Mouse (Mus musculus): Measurements from ENCODE around the gene Alpl.

Gene Alpl

DNA sequence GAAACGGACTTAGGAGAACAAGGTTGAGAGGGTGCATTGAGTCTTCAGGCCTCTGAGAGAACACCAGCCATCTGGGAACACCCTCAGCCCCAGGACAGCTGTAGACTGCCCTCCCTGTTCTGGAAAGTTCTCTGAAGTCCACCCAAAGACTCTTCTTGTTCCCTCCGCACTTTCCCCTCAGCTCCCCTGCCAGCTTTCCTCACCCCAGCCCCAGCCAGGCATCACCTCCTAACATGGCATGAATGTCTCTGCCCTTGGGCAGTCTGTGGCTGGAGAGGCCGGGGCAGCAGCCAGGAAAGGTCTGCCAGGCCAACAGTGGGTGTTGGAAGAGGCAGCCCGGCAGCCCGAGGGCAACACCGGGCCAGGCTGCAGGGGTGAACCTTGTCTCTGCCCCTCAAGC, 27.4 kb downstream of the Alpl start:
- DNase-seq: no peak

DNA sequence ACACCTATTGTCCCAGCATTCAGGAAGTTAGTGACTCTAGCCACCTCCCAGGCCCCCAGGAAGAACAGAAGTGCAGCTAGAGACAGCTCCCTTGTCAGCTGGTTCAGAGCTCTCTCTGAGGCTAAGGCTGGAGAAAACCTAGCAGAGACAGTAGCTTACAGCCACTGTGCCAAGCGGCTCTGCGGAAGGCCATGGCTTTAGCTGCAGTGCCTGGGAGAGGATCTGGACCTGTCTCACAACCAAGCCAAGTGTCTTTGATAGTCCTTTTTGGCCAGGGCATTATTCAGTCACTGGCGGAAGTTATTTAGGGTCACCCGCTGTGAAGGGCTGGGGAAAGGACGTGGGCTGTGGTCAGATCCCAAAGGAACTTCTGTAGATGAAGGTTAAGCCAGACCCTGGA, 27.8 kb downstream of the Alpl start:
- DNase-seq: no peak

DNA sequence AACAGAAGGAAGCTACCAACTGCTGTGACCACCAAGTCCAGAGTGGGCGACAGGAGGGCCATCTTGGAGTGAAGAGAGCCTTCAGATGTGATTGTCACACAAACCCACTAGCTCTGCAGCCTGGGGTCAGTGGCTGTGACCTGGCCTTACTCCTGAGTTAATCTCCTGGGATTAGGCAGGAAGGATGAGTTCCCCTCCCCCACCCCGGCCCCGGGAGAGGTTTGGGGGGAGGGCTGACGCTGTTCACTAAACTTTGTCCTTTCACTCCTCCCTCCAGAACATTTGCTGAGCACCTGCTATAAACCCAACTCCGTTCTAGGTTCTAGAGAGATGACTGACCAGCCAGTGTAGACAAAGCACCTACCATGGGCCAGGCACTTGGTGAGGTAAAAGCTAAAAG, 29.8 kb downstream of the Alpl start:
- peak; percentile 45 for DNase-seq

DNA sequence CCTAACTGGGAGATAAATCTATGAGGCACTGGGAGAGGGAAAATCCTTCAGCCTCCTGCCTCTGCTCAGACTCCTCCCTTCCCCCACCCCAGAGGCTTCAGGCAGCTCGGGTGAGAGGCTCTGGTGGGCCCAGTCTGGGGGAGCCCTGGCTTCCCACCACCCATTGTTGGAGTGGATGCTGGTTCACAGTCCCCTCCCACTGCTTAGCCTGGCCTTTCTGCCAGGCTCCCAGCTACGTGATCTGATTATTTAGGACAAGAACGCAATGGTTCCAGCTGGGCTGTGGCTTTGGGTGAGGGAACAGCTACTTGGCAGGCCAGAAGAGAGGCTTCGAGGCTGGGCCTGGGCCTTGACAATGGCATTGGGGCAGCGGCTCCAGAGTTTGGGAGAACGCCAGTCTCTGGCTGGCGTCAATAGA, 30.6 kb downstream of the Alpl start:
- no peak for DNase-seq

DNA sequence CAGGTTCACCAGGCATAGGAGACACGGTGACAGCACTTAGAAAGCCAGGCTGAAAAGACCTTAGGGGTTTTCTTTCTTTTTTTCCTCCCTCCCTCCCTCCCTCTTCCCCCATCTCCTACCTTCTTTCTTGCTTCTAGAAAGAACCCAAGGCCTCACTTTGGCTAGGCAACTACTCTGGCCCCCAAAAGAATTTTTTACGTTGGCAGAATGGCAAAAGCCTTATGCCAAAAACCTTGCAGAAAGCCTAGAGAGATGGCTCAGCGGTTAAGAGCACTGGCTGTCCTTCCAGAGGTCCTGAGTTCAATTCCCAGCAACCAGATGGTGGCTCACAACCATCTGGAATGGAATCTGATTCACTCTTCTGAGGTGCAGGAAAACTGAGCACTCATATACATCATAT, 31.6 kb downstream of the Alpl start:
- DNase-seq: no peak

DNA sequence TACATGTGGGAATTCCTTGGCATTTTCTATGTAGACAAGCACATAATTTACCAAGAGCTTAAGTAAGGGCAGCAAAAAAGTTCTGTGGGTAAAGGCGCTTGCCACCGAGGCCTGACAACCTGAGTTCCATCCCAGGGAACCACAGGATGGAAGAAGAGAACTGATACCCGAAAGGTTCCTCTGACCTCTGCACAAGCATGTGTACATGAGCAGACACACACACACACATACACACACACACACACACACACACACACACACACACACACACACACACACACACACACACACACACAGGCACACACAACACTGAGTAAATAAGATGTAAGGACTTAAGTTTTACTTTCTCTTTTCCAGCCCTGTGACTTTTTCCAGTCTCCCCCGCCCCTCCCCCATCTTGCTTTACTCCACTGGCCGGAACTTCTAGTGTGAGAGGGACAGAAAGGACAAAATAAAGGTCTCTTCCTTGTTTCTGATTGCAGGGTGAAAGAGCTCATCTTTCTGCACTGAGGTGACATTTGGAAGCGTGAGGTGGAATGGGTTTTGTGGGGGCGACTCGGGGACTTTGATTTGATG, 32.2 kb downstream of the Alpl start:
- DNase-seq: peak; percentile 82

DNA sequence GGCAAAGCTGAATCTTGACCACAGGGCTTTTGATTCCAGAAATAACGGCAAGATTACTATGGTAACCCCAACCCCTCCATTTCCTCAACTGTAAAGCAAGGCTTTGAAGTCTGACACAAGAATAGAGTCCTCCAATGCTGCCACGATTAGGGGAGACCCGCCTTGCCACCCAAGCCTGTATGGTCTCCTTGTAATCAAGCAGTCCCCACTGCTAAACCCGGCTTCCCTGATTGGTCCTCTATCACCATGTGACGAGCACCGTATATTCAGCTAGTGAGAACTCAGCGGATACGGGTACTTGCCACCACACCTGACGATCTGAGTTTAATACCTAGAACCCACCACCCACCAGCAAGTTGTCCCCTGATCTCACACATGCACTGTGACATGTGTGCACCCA, 33.3 kb downstream of the Alpl start:
- DNase-seq: no peak

DNA sequence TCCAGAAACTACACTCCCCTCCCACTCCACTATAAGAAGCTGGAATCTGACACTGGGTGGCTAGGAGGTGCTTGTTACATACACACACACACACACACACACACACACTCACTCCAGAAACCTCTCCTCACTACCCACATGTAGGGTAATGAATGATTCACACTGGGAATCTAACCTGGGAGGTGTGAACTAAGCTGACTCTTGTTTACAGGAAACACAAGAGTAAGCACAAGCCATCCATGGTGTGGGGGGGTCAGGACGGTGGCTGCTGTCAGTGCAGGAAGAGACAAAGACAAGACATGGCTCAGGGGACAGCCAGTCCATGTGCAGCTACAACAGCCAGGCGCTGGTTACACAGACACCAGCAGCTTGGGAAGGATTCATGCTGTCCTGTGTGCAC, 41.7 kb downstream of the Alpl start:
- DNase-seq: peak; percentile 62

DNA sequence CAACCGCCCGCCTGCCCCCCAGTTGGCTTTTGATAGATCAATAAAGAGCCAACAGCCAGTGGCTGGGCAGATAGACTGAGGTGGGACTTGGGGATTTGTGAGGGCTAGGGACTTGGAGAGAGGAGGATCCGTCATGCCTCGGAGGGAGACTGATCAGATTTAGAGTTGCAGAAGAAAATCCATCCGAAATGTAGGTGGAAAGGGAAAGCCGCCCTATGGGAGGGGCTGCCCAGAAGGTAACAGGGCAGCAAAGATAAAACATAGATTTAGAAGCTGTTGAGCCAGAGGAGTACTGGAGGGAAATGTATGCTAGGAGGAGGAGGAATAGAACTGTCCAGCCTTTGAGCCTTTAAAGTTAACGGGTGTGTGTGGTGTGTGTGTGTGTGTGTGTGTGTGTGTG, 43.0 kb downstream of the Alpl start:
- DNase-seq: no peak

DNA sequence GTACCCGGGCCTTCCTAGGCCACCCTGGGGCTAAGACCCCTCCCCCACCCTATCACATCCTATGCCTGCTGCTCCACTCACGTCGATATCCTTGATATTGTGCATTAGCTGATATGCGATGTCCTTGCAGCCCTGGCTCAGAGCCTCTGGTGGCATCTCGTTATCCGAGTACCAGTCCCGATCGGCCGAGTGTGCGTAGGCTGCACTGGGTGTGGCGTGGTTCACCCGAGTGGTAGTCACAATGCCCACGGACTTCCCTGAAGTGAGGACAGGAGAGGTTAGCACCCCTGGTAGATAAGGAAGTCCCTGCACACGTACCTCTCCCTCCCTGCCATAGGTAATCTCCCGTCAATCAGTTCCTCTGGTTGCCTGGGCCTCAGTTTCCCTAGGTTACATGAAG, 43.7 kb downstream of the Alpl start:
- no peak for DNase-seq

DNA sequence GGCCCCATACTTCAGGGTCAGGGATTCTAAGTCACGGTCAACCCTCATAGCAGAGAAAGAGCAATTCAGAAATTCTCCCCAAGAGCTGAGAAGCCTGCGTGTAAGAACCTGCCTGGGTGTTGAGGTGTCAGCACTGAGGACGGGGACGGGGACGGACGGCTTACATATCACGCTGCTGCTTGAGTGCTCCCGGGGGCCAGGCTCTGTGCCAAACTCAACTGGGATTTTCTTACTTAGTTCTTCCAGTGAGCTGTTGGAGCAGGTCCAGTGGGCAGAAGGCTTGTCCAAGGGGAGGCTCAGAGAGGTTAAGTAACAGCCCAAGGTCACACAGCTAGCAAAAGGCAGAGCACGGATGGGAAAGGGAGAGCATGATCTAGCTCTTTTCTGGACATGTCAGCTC, 44.5 kb downstream of the Alpl start:
- DNase-seq: peak; percentile 85

DNA sequence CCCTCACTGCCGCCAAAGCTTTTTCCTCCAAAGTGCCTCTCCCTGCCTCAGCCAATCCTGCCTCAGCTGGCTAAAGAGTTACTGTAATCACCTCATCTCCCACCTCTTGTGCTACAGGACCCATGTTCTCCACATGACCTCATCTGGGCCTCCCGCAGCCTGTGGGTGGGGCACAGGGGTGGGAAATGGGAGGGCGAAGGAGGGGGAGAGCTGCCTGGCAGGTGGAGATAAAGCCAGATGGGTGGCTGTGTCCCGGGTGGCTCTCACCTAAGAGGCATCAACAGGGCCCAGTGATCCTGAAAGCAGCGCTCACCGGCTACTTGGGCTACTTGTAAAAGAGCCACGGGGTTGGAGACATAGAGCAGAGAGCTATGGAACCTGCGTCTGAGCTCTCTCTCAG, 44.9 kb downstream of the Alpl start:
- no peak for DNase-seq

DNA sequence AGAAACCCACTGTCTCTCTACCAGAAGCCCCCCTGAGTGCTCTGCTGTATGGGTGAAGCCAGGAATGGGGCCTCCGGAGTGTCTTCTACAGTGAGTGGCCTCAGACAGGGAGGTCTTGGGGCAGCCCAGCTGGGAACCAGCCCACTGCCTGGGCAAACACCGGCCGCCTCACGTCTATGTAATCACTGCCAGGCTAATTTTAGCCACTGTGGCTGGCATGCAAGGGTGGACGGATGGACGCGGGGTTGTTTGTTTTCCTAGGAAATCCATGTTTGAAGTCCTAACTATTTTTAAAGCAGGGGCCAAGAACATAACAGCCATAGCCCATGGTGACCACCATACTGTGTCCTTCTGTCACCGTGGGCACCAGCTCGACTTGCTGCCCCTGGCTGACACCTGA, 46.1 kb downstream of the Alpl start:
- DNase-seq: no peak

DNA sequence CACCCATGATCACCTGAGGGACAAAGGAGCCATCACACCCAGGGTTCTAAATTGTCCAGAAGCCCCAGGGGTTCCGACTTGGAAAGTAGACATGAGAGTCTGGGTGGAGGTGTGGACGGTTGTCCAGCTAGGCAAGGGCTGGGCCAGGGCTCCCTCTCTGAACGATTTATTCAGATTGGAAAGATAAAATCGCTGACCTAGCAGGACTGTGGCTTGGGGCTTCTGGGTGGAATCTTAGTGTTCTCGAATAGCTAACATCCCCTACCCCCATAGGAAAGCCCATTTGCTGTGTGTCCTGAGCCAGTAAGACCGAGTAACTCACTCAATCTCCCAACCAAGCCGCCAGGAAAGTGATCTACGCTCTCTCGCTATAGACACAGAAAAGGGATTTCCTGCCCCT, 46.5 kb downstream of the Alpl start:
- DNase-seq: no peak

DNA sequence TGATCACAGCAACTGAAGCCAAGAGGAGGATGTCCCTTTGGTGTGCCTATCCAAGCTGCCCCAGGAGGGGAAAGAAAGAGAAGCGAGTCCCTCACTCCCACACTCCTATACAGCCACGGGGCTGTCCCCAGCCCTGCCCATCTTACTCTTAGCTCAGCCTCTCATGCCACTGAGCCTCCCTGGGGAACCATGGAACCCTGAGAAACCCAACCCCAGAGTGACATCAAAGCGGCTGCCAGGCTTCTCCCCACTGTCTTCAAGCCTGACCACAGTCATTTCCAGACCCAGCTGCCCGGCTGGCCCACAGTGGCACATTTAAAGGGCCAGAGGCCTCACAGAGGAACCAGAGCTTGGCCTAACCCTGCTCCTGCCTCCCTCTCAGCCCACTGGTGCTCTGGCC, 47.5 kb downstream of the Alpl start:
- DNase-seq: no peak

DNA sequence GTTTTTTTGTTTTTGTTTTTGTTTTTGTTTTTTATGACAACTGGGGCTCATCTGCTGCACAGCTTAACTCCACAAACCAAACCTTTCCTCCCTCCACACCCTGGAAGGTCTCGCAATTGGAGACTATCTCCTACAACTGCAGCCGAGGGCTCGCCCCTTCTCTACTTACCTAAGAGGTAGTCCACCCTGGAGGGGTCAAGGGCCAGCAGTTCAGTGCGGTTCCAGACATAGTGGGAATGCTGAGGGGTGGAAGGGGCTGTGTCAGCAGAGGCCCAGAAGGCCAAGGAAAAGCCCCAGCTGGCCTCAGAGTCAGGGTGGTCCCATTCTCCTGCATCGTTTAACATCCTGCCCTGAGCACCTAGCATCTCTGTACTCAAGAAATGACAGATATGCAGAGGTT, 48.6 kb downstream of the Alpl start:
- DNase-seq: no peak

DNA sequence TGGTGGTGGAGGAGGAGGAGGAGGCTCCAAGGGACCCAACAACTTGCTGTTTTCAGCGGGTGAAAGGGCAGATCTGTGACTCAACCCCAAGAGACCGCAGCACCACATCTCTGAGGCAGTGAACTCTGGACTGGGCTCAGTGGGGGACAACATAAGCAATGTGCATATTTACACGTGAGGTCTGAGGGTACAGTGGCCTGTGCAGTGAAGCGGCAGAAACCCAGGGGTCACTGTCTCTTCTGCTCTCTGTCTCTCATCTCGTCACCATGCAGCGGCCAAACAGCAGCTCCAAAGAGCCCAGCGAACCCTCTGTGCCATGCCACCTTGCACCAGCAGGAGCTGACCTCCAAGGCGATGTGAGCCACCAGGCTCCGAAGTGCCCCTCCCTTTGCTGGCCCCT, 49.1 kb downstream of the Alpl start:
- peak; percentile 74 for DNase-seq

DNA sequence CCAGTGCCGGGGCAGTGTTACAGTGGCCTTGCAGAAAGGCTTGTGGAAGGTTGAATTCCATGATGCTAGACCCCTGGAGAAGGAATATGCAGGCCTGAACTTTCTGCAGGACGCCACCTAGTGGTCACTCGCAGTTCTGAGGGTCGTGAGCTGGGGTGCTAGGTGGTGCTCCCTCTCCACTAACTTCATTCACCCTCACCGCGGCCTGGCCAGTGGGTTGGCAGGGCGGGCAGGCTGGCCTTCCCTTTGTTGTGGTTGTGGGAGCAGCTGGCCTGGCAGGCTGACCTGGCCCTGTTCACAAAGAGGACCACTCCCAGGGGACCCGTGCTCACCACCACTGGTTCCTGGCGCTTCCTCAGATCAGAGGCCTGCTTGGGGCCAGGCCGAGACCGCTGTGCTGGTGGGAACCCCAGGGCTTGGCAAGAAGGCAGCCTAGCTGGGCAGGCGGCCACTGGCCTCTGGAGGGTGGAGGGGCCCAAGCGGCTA, 51.7 kb downstream of the Alpl start:
- DNase-seq: peak; percentile 48

DNA sequence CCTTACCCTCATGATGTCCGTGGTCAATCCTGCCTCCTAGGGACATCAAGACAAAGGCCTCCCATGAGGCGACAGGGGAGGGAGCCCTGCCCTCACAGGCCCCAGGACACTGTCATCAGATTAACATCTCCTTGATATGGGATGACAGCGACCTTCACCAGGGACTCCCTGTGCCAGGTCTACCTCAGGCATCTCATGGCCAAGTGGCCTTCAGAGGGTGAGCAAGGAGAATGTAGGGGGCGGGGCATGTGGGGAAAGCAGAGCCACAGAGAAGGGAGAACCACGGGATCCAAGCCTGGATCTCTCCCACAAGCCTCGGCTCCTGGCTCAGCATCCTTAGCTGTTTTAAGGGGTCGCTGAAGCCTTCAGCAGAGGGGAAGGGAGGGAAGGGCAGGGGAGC, 52.4 kb downstream of the Alpl start:
- DNase-seq: no peak

DNA sequence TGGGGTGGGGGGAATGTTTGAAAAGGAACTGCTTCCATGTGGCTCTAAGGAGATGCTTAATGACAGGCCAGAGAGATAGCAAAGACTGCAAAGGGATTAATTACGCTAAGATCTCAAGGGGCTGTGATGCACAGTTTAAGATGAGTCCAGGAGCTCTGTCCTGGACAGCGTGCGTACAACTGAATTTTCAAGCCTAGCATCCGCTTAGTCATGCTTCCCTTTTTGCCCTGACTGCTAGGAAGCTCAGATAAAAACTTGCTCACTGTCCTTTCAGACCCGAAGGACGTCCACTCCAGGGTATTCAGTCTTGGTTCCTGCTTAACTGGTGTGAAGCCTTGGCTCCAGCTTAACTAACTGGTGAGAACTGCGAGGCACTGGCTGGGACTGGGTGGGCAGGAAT, 55.8 kb downstream of the Alpl start:
- no peak for DNase-seq

DNA sequence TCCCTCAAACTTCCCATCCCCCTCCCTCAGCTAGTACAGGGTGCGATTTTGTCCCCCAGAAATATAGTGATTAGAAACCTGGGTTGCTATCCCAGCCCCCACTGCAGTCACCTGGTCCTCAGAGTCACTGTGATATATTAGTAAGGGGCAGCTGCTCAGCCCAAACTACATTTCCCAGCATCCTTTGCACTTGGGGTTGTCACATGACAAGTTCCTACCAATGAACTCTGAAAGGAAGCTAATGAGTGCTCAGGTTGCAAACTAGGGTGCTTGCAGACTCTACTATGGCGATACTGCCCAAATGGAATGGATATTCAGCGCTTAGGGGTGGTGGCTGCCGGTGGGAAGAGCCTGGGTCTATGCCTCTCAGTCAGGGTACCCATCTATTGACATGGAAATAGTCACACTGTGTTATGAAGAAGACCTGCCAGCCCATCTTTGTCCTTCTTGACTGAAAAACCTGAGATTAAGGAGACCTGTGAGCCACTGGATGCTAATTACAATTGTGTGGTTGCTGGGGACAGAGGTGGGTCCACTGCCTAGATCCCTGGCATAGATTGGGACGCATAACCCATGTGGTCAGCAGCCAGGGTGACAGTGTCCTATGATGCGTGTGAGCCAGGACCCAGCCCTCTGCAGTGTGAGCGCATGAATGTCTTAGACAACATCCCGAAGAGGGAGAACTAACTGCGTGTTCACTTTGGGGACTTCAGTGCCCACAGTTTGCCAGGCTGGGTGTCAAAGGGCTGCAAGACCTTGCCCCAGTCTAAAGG, 56.8 kb downstream of the Alpl start:
- DNase-seq: peak; percentile 56

DNA sequence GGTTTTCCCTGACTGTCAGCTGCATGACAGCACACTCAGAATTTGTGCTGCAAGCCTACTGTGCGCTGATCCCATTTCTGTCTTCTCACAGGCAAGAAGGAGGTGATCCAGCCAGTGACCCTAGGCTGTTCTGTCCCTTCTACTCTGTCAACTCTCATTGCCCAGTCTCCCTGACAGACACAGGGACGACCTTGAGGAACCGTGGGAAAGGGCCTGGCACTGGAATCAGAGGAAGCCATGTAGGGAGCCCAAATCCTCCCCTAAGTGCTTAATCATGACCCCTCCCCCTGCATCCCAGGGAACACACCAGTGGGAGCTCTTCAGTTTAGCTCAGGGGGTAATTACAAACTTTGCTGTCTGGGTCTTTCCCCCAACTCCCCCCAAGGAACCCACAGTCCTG, 58.4 kb downstream of the Alpl start:
- no peak for DNase-seq

DNA sequence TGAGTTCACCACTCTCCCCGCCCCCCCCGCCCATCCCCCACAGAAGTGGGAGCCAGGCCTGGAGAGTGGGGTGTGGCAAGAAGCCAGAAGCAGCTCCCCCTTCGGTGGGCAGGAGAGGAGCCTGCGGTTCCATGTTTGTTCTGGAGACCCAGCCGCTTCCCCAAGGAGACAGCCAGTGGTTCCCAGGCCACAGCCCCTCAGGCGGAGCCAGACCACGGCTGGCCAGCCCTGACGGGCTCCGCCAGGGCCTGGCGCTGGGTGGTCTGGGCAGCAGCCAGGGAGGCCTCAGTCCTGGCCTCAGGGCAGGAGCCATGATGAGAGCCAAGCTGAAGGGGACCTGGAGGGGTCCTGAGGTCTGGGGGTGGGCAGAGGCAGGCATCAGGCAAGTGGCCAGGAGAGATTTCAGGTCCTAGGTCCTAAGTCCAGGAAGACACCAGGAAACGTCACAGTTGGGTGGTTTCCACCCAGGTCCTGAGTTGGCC, 59.9 kb downstream of the Alpl start:
- DNase-seq: peak; percentile 70

DNA sequence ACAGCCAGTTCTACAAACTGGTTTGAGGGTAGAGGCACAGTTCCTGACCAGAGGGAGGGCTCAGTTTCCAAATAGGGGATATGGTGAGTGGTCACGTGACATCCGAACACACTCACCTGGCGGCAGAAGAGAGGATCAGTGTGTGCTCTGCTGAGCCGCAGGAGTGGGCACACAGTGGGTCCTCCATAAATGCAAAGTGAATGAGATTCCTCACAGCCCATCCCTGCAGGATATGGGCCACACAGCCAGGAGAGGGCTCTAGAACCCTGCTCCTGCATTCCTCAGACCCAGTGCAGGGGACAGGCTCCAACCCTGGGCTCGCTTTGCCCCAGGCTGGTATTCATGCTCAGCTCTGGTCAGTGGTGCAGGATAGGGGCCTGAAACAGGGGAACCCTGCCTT, 62.7 kb downstream of the Alpl start:
- DNase-seq: no peak

DNA sequence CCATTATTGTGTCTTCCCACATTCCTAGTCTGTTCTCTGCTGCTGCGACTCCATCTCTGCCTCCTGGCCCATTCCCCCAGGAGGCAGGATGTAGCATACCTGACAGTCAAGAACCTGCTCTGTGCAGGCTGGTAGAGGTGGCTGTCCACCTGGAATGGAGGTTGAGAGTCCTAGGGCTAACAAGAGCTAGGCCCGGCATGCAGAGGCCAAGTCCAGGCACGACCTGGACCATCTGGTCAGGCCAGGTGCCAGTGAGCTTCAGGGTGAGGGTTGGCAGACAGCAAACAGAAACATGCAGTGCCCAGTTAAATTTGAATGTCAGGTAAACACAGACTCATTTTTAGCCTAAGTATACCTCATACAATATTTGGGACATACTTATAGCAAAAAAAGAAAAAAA, 63.2 kb downstream of the Alpl start:
- no peak for DNase-seq

Data from kidney, postnatal 10 days (tissue).